Mouse (Mus musculus): Measurements from ENCODE around the gene Mtg2. TPM values are rescaled to one million over a fixed set of nuclear protein-coding genes. Genes with fewer than 3 reads are reported as not detected.

Mtg2 gene
- polyA plus RNA-seq, 1 experiment from 2014 or later = 27.0 TPM

DNA sequence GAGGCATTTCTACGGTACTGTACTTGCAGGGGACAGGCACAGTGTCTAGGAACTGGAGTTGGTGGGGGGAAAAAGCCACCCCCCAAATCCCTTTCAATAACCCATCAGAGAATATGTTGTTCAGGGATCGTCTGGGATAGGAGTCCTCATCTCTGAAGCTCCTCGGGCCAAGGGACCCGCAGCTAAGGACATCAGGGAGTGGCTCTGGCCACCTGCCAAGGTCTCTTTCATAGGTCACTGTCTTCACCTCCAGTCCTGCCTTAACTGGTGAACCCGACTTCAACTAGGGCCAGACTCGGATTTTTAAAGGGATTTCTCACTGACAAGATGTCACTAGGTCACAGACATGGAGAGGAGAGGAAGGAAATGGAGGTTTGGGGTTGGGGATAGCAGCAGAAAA is 37.9 kb downstream of the Mtg2 start:
- H3K27ac ChIP-seq (ENCODE audit: low read length) = no peak overlapping the region
- H3K4me2 ChIP-seq (ENCODE audit: low read depth, low read length) = no peak overlapping the region
- peaks cover 10% of the 10 kb centered on the region; the same call in 1 of the 2 replicates for H3K4me1 ChIP-seq (ENCODE audit: control insufficient read depth, insufficient read depth, low read length)
- 55% methylated on average over 6 of the region's 6 CpGs for WGBS
- H3K9ac ChIP-seq (ENCODE audit: low read length) = no peak overlapping the region
- no peaks in the 10 kb centered on the region for H3K9me3 ChIP-seq (replicated peaks; ENCODE audit: control insufficient read depth, low read length)
- H3K27me3 ChIP-seq (ENCODE audit: control insufficient read depth, insufficient read depth, low read length) = peaks cover 26% of the 10 kb centered on the region
- ATAC-seq (ENCODE audit: insufficient read depth, low FRiP score) = no peak
- H3K4me3 ChIP-seq (replicated peaks; ENCODE audit: low read length) = no peak overlapping the region
- H3K36me3 ChIP-seq (ENCODE audit: control insufficient read depth, insufficient read depth, low read length) = no peaks in the 10 kb centered on the region

DNA sequence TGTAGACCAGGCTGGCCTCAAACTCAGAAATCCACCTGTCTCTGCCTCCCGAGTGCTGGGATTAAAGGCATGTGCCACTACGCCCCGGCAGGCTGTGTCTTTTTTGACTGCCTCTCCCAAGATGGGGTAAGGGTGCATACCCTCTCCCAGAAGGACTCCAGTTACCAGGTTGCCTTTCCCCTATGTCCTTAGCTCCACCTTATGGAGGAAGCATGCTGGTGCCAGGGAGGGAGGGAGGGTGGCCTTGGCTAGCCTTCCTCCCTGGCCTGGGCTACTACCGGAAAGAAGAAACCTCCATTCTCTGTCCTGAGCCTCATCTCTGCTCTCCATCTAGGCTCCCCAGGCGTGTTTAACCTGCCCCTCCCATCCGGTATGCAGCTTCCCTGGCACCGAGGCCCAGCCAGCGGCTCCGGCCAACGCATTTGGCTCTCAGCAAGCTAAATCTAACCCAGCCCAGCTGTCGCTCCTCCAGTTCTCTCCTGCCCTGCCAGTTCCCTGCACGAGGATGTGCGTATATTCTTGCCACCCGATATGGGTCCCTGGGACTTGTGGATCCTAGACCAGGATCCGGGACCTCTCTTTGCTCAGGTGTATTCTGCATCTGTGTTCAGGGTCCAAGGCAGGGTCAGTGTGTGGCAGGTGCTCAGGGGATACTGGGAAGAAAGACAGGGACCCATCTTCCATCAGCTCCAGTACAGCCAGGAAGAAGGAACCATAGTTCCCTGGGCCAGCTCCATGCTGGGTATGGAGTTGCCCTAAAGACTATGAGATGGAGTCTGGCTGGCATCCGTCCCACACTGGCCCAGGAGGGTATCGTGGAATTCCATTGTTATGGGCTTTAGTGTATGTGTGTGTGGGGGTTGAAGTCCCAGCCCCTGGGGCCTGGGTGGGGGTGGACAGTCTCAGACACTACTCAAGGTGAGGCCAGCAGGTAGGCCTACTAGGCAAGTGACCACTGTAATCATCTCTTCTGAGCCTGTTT is 43.8 kb downstream of the Mtg2 start:
- 52% methylated on average over 17 of the region's 17 CpGs for WGBS
- Histone ChIP-seq H3K27ac (ENCODE audit: low read length) (no peak overlapping the region), H3K36me3 (ENCODE audit: control insufficient read depth, insufficient read depth, low read length) (no peaks in the 10 kb centered on the region), H3K9me3 (replicated peaks; ENCODE audit: control insufficient read depth, low read length) (no peaks in the 10 kb centered on the region), H3K4me3 (replicated peaks; ENCODE audit: low read length) (no peak overlapping the region), H3K9ac (ENCODE audit: low read length) (no peak overlapping the region), H3K27me3 (ENCODE audit: control insufficient read depth, insufficient read depth, low read length) (no peaks in the 10 kb centered on the region; the same call in 1 of the 2 replicates), H3K4me2 (ENCODE audit: low read depth, low read length) (no peak overlapping the region), H3K4me1 (ENCODE audit: control insufficient read depth, insufficient read depth, low read length) (peaks cover 30% of the 10 kb centered on the region)
- no peak for ATAC-seq (ENCODE audit: insufficient read depth, low FRiP score)

DNA sequence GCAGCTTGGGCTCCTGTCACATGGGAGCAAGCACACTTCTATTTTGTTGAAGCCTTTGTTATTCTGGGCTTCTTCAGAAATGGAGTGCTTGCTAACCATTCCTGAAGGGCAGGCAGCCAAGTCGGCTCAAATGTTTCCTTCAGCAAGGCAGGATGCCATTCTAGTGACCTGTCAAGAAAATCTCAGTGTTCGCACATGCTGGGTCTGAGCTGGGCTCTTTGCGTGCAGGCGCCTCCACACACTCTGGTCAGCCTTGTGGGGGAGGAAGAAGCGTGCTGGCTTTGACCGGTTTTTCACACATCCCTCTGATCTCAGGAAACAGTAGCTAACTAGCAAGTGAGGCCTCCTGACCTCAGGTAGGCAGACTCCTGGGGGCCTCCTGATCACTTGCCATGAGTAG is 44.9 kb downstream of the Mtg2 start:
- WGBS = 38% methylated on average over 6 of the region's 6 CpGs
- Histone ChIP-seq H3K4me1 (ENCODE audit: control insufficient read depth, insufficient read depth, low read length) (peaks cover 36% of the 10 kb centered on the region), H3K4me2 (ENCODE audit: low read depth, low read length) (no peak overlapping the region), H3K36me3 (ENCODE audit: control insufficient read depth, insufficient read depth, low read length) (no peaks in the 10 kb centered on the region), H3K9ac (ENCODE audit: low read length) (no peak overlapping the region; the same call in 1 of the 2 replicates), H3K27ac (ENCODE audit: low read length) (0 out of 2 replicates have a peak overlapping the region, but pooled peaks have one; percentile 7), H3K27me3 (ENCODE audit: control insufficient read depth, insufficient read depth, low read length) (no peaks in the 10 kb centered on the region; the same call in 1 of the 2 replicates), H3K9me3 (replicated peaks; ENCODE audit: control insufficient read depth, low read length) (no peaks in the 10 kb centered on the region), H3K4me3 (replicated peaks; ENCODE audit: low read length) (no peak overlapping the region)
- no peak for ATAC-seq (ENCODE audit: insufficient read depth, low FRiP score)

DNA sequence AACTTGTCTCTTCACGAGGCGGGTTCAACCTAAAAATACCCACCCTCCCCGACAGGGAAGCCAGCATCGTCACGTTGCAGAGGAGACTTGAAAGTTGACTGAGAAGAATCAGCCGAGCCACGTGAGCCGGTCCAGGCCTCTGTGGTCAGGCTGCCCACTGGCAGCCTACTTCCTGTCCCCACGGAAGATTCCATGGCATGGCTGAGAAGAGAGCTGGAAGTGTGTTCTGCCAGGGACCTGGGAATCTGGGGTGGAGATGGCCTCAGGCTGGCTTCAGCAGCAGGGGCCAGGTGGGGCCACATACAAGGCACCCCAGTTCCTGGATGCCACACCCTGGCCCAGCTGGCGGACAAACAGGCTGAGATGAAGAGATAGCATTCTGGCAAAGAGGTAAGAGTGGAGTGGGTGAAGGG is 45.7 kb downstream of the Mtg2 start:
- no peak overlapping the region for H3K4me3 ChIP-seq (replicated peaks; ENCODE audit: low read length)
- no peak overlapping the region for H3K4me2 ChIP-seq (ENCODE audit: low read depth, low read length)
- WGBS = 64% methylated on average over 10 of the region's 10 CpGs
- peak overlapping the region; percentile 18; the same call in 1 of the 2 replicates for H3K27ac ChIP-seq (ENCODE audit: low read length)
- no peaks in the 10 kb centered on the region for H3K27me3 ChIP-seq (ENCODE audit: control insufficient read depth, insufficient read depth, low read length)
- H3K4me1 ChIP-seq (ENCODE audit: control insufficient read depth, insufficient read depth, low read length) = peaks cover 37% of the 10 kb centered on the region
- no peaks in the 10 kb centered on the region for H3K36me3 ChIP-seq (ENCODE audit: control insufficient read depth, insufficient read depth, low read length)
- ATAC-seq (ENCODE audit: insufficient read depth, low FRiP score) = no peak
- peak overlapping the region; percentile 26; the same call in 1 of the 2 replicates for H3K9ac ChIP-seq (ENCODE audit: low read length)
- no peaks in the 10 kb centered on the region for H3K9me3 ChIP-seq (replicated peaks; ENCODE audit: control insufficient read depth, low read length)

DNA sequence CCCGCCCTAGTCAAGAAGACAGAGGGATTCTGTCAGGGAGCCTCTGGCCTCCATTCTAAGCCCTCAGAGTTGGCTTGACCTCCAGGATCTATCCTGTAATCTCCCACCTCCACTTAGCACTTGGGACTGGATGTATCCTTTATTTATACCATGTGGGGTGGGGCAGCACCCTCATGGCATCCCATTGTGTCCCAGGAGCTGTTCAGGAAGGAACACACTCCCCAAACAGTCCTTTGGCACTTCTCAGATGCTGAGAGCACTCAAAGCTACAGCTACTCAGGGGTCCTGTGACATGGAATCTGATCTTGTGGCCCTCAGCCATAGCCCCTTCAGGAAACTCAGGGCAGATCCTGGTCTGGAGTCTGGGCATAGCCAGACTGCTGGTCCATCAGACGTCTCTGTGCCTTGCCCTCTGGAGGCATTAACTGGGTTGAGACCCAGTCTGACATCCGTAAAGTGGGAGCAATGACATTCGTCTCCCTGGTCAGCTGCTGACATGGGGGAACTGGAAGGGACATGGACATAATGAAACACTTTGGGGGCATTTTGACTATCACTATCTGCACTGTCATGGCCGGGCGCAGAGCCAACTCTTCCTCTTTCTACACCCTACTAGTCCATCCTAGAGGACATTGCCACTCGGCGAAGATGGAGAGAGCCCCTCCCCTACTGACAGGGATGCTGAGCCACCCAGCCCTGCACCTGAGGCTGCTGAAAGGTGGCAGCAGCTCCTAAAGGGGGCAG is 46.5 kb downstream of the Mtg2 start:
- peaks cover 37% of the 10 kb centered on the region for H3K4me1 ChIP-seq (ENCODE audit: control insufficient read depth, insufficient read depth, low read length)

DNA sequence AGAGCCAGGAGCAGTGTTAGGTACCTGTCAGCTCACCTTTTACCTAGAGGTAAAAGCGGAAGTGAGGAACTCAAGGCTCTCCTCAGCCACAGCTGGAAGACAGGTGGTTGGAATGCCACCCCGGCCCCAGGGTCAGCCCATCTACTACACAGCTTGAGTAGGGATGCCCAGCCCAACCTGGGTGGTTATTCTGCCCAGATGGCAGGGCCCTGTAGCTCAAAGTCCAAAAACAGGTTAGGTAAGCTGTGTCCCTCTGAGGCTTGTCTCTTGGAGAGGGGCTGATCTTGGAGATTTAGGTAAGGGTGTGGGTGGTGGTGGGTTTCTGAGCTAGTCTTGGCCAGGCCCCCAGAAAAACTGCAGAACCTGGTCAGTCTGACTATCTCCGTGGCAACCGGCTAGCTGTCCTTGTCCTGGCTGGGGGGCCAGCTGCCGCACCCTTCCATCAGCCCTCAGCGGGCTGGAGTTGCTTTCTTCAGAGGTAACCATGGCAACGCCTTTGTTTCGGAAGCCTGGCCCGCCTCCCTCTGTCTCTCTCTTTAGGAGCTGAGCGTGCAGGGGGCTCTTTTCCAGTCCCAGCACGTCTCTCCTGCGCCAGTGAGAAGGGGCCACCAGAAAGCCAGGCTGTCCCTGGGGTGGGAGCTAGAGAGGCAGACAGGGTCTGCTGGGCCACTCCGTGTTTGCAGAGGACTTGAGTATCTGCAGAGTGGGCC is 47.3 kb downstream of the Mtg2 start:
- 10% methylated on average over 13 of the region's 13 CpGs for WGBS
- Histone ChIP-seq H3K9ac (ENCODE audit: low read length) (no peak overlapping the region), H3K4me1 (ENCODE audit: control insufficient read depth, insufficient read depth, low read length) (peaks cover 37% of the 10 kb centered on the region), H3K4me2 (ENCODE audit: low read depth, low read length) (peak overlapping the region; percentile 14; the same call in 1 of the 2 replicates), H3K9me3 (replicated peaks; ENCODE audit: control insufficient read depth, low read length) (no peaks in the 10 kb centered on the region), H3K36me3 (ENCODE audit: control insufficient read depth, insufficient read depth, low read length) (no peaks in the 10 kb centered on the region), H3K27ac (ENCODE audit: low read length) (peak overlapping the region; percentile 85), H3K27me3 (ENCODE audit: control insufficient read depth, insufficient read depth, low read length) (no peaks in the 10 kb centered on the region), H3K4me3 (replicated peaks; ENCODE audit: low read length) (no peak overlapping the region)
- no peak for ATAC-seq (ENCODE audit: insufficient read depth, low FRiP score)

More for the DNA sequence above, 46.5 kb downstream of the Mtg2 start:
- H3K27ac ChIP-seq (ENCODE audit: low read length) = no peak overlapping the region
- H3K9ac ChIP-seq (ENCODE audit: low read length) = no peak overlapping the region
- no peaks in the 10 kb centered on the region for H3K9me3 ChIP-seq (replicated peaks; ENCODE audit: control insufficient read depth, low read length)
- H3K27me3 ChIP-seq (ENCODE audit: control insufficient read depth, insufficient read depth, low read length) = no peaks in the 10 kb centered on the region
- H3K4me2 ChIP-seq (ENCODE audit: low read depth, low read length) = no peak overlapping the region
- 72% methylated on average over 8 of the region's 8 CpGs for WGBS
- H3K4me3 ChIP-seq (replicated peaks; ENCODE audit: low read length) = no peak overlapping the region
- ATAC-seq (ENCODE audit: insufficient read depth, low FRiP score) = no peak
- H3K36me3 ChIP-seq (ENCODE audit: control insufficient read depth, insufficient read depth, low read length) = no peaks in the 10 kb centered on the region

DNA sequence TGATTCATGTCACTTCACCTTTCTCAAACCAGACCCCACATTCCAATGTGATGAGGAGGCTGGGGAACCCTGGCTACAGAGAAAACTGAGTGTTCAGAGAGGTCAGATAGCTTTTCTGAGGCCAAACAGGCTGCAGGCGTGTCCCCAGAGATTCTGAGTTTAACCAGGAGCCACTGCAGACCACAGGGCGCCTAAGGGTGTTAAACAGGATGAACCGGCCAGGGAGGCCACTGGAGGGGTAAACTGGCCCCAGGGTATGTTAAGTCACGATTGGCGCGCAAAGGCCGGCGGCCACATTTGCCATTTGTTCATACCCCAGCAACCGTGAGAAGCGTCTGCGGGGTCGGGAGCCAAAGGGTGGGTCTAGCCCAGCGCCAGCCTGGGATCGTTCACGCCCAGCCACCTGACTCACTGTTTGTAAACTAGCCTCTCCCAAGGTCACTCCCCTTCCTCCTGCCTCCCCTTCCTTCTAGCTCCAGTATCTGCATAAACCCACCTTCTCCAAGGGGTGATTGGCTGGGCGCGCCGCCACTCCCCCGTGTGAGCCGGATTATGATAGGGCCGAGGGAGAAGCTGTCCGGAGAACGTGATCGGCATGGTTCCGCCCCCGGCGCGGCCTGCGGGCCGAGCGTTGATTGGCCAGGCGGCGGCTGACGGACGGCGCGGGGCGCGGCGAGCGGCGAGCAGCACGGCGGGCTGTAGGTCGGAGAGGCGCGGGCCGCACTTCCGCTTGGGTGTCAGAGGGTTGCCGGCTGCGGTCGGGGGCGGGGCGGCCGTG is 48.5 kb downstream of the Mtg2 start, which contains the start of gene Osbpl2:
Gene Osbpl2 (plus strand): TSS at position 646 of the 778 bp plus-strand sequence.
- peak; percentile 99 for ATAC-seq (ENCODE audit: insufficient read depth, low FRiP score)
- H3K4me2 ChIP-seq (ENCODE audit: low read depth, low read length) = peak within 1 kb of the TSS; percentile 84
- peaks cover 37% of the 10 kb centered on the region for H3K4me1 ChIP-seq (ENCODE audit: control insufficient read depth, insufficient read depth, low read length)

More for the DNA sequence above, 48.5 kb downstream of the Mtg2 start, which contains the start of gene Osbpl2:
- H3K4me3 ChIP-seq (replicated peaks; ENCODE audit: low read length) = peak within 1 kb of the TSS; percentile 94
- no peaks in the 10 kb centered on the region for H3K27me3 ChIP-seq (ENCODE audit: control insufficient read depth, insufficient read depth, low read length)
- peaks cover 4% of the 10 kb centered on the region; the same call in 1 of the 2 replicates for H3K36me3 ChIP-seq (ENCODE audit: control insufficient read depth, insufficient read depth, low read length)
- H3K9ac ChIP-seq (ENCODE audit: low read length) = peak within 1 kb of the TSS; percentile 90
- H3K9me3 ChIP-seq (replicated peaks; ENCODE audit: control insufficient read depth, low read length) = no peaks in the 10 kb centered on the region
- WGBS = under 1% methylated on average over 55 of the region's 55 CpGs
- H3K27ac ChIP-seq (ENCODE audit: low read length) = peak within 1 kb of the TSS; percentile 85
